Mouse (Mus musculus): ENCODE results near the gene Nav2.

DNA sequence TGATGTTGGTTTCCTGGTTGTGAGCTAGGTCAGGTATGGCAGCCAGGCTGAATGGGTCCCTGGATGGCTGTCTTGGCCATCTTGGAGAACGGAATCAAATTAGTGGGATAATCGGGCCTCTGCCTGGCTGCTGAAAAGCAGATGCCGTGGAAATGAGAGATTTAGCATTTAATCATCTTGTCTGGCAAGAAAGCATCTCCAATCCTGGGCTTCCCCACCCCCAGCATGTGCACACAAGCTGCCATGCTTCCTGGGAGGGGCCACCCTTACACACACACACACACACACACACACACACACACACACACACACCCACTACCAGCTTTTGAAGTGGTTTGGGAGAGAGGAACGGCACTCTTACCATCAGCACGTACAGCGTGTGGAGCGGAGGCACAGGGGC lies 506.6 kb downstream of the Nav2 start:
- TF ChIP-seq CTCF (IDR thresholded peaks at IDR 0.05; ENCODE audit: low read depth, low read length) (no peak), GATA2 (IDR thresholded peaks at IDR 0.05; ENCODE audit: borderline replicate concordance, low read depth, low read length) (no peak), TAL1 (conservative IDR thresholded peaks at IDR 0.05; ENCODE audit: low read depth, low read length) (no peak)
